Mouse (Mus musculus) right cerebral cortex, postnatal 25 days (tissue): ENCODE results near the gene Bcas3.
A peak's percentile ranks its signal among the peaks of the same experiment; 100 is the strongest.

Experiments
- DNase-seq: peaks from one replicate; pipeline ENCODE4 v3.0.0; 2022

Gene Bcas3

GRCm38 (mm10) chr11:85760486-85761141 is 407.6 kb downstream of the Bcas3 start:
- peak; percentile 65 for DNase-seq

GRCm38 (mm10) chr11:85761170-85761569 is 408.2 kb downstream of the Bcas3 start:
- DNase-seq: no peak

DNA sequence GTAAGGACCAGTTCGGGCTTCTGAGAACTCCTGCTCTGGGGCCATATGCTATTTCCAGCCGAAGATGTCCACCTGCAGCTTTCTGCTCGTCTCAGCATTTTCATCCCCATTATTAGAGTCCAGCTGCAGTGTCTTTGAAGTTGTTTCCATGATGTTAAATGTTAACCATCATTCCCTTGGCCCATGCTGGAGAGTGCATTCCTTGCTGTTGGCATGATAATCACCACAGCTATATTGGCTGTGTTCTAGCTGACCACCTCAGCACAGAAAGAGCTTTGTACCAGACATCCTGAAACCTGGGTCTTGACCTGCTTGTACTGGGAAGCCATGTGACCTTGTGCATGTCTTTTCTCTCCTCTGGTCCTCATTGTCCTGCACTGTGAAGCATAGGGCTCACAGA is 410.7 kb downstream of the Bcas3 start:
- no peak for DNase-seq

GRCm38 (mm10) chr11:85766106-85766723 is 413.2 kb downstream of the Bcas3 start:
- DNase-seq: no peak

DNA sequence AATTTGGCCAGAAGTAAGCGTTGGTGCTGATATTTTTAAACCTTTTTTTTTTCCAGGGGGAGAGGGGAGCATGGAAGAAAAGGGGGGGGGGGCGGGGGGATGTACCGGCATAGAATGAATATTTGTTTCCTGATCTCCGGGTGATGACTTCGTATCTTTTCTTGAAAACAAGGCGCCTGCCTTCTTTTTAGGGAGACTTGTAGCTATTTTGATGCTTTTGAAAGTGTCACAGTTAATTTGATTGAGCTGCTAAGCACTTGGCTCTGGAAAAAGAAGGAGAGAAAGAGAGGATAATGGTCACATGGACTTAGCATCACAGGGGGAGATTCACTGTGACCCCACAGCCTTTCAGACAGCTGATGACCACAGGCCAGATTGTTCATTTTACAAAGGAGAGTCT is 413.8 kb downstream of the Bcas3 start:
- no peak for DNase-seq

- DNase-seq: no peak
These were observed 416.8 kb downstream of the Bcas3 start for GRCm38 (mm10) chr11:85769740-85770139.

DNA sequence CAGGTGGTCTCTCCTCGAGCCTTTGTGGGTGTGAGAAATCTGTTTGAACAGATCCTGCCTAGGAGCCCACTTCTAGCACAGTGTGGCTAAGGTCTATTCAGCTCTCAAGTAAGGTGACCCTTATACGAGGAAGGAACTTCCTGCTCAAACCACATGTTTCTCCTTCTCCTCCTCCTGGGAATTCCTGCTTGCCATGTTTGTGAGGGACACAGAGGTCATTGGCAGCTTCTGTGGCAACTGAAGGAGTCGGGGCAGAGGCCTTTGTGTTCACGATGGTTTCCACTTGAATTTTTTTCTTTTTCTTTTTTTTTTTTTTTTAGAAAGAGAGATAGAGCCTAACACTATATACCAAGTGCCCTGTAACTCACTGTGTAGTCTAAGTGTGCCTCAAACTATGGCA is 420.4 kb downstream of the Bcas3 start:
- DNase-seq: no peak

GRCm38 (mm10) chr11:85774707-85775106 is 421.7 kb downstream of the Bcas3 start:
- DNase-seq: no peak

DNA sequence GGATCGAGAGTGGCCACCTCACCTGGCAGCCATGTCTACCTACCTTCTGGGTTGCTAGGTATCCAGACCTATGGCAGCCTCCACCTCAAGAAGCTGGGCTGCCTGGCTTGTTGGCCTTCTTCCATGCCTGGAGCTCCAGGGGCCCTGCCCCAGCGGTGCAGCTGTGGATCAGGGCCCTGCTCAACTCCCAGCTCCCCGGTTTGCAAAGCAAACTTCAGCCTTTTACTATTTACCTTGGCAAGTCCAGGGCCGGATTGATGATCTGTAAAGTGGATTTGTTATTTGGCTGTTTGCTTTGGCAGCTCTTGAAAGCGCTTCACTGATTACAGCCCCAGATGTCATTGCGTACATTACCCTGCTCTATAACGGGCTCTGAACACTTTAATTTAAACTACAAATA is 422.5 kb downstream of the Bcas3 start:
- no peak for DNase-seq

DNA sequence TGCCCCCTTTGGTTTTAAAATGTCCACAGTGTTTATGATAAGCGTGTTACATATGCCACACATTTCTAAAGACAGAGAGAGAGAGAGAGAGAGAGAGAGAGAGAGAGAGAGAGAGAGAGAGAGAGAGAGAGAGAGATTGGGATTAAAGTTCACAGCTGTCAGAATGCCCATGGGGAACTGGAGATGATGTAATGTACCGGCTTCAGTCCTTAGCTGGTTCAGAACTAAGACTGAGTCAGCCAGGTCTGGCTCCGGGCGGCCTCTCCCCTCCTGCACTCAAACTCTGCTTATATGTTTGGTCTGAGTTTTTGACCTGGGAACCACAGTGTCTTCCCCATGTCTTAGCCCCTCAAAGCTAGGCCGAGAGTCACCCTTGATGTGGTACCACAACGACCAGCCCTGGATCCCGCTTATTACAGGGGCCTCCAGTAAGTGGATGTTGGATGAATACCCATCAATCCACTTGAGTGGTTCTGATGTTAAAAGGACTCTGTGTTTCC is 423.9 kb downstream of the Bcas3 start:
- no peak for DNase-seq

- no peak for DNase-seq
These were observed 425.0 kb downstream of the Bcas3 start for GRCm38 (mm10) chr11:85777950-85778349.

GRCm38 (mm10) chr11:85780303-85780702 is 427.3 kb downstream of the Bcas3 start:
- DNase-seq: no peak

DNA sequence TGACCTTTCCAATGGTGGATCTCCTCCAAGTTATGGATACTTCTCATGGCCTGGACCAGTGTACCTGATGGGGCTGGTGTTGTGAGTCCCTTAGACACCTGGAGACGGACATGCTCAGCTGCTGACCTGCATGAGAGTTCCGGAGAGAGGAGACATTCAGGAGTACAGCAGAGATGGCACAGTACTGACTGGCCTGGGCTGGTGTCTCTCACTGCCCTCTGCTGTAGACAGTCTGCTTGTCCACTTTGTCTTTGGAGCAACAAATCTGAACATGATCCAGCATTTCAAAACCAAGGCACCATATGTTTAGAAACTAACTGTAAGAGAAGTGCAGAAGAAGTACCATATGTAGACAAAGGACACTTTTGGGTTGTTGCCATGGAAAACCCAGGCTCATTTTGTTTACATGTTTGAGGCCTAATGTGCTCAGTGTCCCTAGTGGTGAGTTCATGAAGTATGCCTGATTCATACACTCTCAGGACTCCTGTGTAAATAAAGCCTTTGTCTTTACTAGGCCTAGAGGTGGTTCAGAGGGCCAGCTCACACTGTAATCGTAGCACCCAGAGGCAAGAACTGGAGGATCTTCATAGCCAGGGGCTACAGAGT is 433.2 kb downstream of the Bcas3 start:
- DNase-seq: no peak

GRCm38 (mm10) chr11:85789750-85790149 is 436.8 kb downstream of the Bcas3 start:
- no peak for DNase-seq

DNA sequence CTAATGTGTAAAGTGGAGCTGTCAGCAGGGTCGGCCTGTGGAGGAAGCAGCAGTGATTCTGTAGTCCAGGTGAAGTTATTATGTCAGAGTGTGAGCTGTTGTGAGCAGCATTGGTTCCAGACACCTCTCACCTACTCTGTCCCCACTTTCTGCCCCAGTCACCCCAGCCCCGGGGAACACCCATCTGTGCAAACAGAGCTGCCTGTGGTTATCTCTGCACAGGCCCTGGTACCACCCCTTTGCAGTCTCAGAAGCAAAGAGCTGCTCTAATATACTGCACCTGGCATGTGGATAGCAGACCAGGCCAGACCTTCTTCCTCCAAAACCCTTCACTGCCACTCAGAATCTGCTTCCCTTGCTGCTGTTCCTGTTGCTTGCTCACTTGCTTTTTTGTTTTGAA is 437.3 kb downstream of the Bcas3 start:
- no peak for DNase-seq

DNA sequence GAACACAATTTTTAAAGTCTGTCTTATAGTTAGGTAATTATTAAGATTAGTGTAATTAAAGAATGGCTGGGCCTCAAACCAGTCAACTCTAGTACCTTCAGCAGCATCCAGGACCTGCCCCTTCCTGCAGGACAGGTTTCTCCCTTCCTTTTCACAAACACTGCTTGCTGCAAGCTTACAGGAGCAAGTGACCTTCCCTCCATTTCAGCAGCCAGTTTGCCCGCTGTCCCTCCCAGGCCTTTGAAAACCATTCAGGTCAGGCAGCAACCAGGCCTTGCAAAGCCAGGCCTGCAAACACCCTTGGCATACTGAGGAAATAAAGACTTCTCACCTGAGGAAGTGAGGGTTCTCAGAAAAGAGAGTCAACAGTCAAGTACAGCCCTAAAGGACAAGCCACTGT is 438.2 kb downstream of the Bcas3 start:
- DNase-seq: no peak

GRCm38 (mm10) chr11:85792534-85793215 is 439.7 kb downstream of the Bcas3 start:
- no peak for DNase-seq

DNA sequence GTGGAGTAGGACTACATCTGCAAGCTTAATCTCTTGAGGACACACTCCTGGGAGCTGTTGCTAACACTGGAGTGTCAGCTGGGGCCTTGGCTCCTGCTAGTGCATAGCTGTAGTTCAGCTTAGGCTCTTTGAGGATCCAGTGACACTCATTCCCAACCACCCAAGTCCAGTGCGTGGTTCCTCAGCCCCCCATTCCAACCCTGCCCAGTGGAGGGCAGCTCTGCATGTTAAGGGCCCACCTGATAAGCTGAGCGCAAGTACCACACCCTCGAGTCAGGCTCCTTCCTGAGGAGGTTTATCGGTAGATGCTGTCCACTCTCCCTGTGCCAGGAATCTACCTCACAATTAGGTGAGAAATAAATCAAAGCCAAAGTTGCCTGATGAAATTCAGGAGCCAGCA is 446.5 kb downstream of the Bcas3 start:
- no peak for DNase-seq

DNA sequence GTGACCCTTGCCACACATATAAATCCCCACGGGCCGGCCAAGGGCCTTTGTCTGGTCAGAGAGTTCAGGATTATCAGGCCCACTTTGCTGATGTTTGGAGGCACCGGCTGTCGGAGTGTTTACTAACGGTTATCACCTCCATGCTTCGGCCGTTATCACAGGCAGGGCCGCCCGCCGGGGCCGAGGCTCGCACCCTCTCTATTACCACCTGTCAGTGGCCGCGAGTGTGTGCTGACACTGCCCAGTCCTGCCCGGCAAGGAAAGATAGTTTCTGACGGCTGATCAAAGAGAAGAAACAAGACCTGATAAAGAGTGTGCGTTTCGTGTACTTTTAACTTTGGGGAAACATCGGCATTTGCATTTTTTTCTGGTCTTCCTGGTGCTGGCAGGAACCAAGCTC is 446.9 kb downstream of the Bcas3 start:
- DNase-seq: no peak

DNA sequence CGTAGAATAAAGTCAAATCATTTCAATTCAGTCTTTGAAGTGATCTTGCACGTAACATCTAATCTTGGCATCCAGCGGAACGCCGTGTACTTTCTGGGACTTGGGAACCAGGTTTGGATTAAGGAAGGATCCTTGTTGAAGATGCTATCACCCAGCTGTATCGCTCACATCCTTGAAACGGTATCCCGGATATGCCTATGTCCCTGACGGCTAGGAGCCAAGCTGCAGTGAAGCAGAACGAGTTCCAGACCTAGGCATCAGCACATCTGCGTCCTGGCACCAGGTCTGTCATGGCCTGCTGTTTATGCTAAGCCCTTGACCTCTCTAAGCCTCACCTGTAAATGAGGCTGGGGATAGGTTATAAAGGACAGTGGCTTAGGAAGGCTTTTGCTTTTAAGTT is 447.4 kb downstream of the Bcas3 start:
- no peak for DNase-seq

DNA sequence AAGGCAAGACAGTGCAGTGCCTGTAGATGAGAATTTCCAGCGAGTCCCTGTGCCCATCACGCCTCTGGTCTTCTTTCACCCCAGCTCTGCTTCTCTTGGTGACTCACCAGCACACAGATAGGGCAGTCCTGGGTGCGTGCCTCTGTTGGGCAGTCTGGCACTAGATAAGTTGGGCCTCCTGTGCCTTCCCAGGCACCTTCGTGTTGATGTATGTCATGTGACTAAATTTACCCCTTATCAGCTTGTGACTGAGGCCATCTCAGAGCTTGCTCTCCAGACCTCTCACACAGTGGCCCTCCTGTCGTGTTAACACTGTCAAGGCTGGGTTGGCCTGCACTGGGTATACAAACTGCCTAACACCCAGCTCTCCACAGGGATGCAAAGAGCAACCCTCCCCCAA is 451.1 kb downstream of the Bcas3 start:
- DNase-seq: no peak

GRCm38 (mm10) chr11:85805779-85806178 is 452.8 kb downstream of the Bcas3 start:
- DNase-seq: no peak

- DNase-seq: no peak
These were observed 454.4 kb downstream of the Bcas3 start for GRCm38 (mm10) chr11:85807353-85807752.

- no peak for DNase-seq
These were observed 458.3 kb downstream of the Bcas3 start for GRCm38 (mm10) chr11:85811229-85811628.
